ENCODE assay signal across 9 mouse cellular contexts in the genomic region with DNA sequence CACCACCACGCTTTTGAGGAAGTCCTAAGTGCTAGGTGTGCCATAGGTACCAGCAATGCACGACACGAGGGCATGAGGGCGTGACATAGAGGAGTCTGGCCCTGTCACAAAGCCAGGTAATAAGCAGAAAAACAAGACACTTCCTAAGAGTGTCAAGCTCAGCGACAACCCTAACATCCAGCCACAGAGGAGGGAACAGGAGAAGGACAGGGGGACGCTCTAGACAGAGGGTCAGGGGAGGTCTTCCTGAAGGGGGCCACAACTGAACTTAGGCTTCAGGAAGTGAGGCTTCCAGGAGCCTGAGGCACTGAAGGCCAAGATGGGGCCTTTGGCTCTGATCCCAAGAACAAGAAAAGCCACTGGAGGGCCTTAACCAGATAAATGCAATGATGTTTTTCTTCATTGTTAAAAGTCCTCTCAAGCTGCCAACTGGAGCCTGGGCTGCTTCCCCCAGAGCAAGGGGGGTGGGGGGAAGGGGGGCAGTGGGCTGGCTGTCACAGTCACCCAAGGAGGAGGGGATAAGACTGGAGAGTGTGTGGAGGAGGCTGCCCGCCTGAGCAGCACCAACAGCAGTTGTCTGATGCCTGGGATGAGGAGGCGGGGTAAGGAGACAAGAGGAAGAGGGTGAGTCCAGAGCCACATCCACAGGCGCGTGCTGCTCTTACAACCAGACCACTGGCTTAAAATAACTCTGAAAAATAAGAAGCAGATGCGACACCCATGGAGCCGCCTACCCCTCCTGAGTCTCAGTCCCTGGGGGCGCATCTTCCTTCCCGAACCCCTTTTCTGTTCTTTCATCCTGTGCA.
A peak's percentile ranks its signal among the peaks of the same experiment; 100 is the strongest.
DNase-seq lines count a peak whose midpoint lies in the region; ATAC-seq lines count a peak whose summit lies in the region.
"Had no signal": no experiment of that assay in that cellular context is flagged by ENCODE, and none has a peak within 500 bp of the region (broad histone marks: within the 10 kb centered on the region; RNA-seq: fewer than 3 reads in every experiment).

No protein-coding gene starts in this region.

- no peaks in the 10 kb centered on the region for H3K27me3 ChIP-seq in lung, embryonic 15.5 days
- H3K27me3 ChIP-seq in liver, embryonic 11.5 days (replicated peaks; ENCODE audit: control insufficient read depth, insufficient read depth, low read length) = no peaks in the 10 kb centered on the region
- H3K27me3 ChIP-seq in stomach, embryonic 15.5 days (replicated peaks) = no peaks in the 10 kb centered on the region

- no peak overlapping the region for H3K4me3 ChIP-seq in lung, embryonic 15.5 days
- no peak overlapping the region for H3K4me3 ChIP-seq in liver, embryonic 11.5 days (ENCODE audit: low read depth, low read length)
- H3K4me3 ChIP-seq in stomach, embryonic 15.5 days (replicated peaks) = no peak overlapping the region

- H3K9ac ChIP-seq in lung, embryonic 15.5 days = no peak overlapping the region
- H3K9ac ChIP-seq in liver, embryonic 11.5 days (ENCODE audit: low read depth, low read length) = no peak overlapping the region
- no peak overlapping the region for H3K9ac ChIP-seq in stomach, embryonic 15.5 days

- peak overlapping the region; percentile 56 for H3K27ac ChIP-seq in lung, embryonic 15.5 days
- H3K27ac ChIP-seq in liver, embryonic 11.5 days (ENCODE audit: low read depth, low read length) = peak overlapping the region; percentile 19; the same call in 1 of the 2 replicates
- peak overlapping the region; percentile 69 for H3K27ac ChIP-seq in stomach, embryonic 15.5 days

- no peak overlapping the region; the same call in 1 of the 2 replicates for H3K4me2 ChIP-seq in lung, embryonic 15.5 days
- no peak overlapping the region for H3K4me2 ChIP-seq in liver, embryonic 11.5 days
- H3K4me2 ChIP-seq in stomach, embryonic 15.5 days = no peak overlapping the region

- no peak for DNase-seq in lung, postnatal 36 days
- peak; percentile 52 to 73 for DNase-seq in frontal cortex, postnatal 10 days (ENCODE audit: low spot score in 2 of 2)
- peak; percentile 51 for DNase-seq in kidney, postnatal 10 days
- no peak for DNase-seq in liver, embryonic 11.5 days (ENCODE audit: low spot score)
- DNase-seq in cerebellum, adult 11-12 months = no peak
- no peak for DNase-seq in adrenal gland, postnatal 10 days

- H3K9me3 ChIP-seq in lung, embryonic 15.5 days = no peaks in the 10 kb centered on the region
- H3K9me3 ChIP-seq in liver, embryonic 11.5 days (ENCODE audit: control insufficient read depth, low read length) = no peaks in the 10 kb centered on the region
- no peaks in the 10 kb centered on the region for H3K9me3 ChIP-seq in stomach, embryonic 15.5 days
- H3K9me3 ChIP-seq: G1E had no signal

- peak; percentile 84; the same call in 1 of the 2 replicates for ATAC-seq in lung, embryonic 15.5 days (ENCODE audit: borderline replicate concordance, extremely low read depth, low FRiP score, low TSS enrichment)
- no peak; the same call in 1 of the 2 replicates for ATAC-seq in liver, embryonic 11.5 days (replicated peaks; ENCODE audit: low FRiP score)
- ATAC-seq in stomach, embryonic 15.5 days (ENCODE audit: insufficient read depth, low FRiP score, low read depth) = peak; percentile 51; the same call in 1 of the 2 replicates

- H3K4me1 ChIP-seq in lung, embryonic 15.5 days = peaks cover 21% of the 10 kb centered on the region
- peaks cover 4% of the 10 kb centered on the region; the same call in 1 of the 2 replicates for H3K4me1 ChIP-seq in liver, embryonic 11.5 days (replicated peaks; ENCODE audit: control insufficient read depth, insufficient read depth, low read length)
- peaks cover 9% of the 10 kb centered on the region; the same call in 1 of the 2 replicates for H3K4me1 ChIP-seq in stomach, embryonic 15.5 days

- H3K36me3 ChIP-seq in lung, embryonic 15.5 days = no peaks in the 10 kb centered on the region
- H3K36me3 ChIP-seq in liver, embryonic 11.5 days (ENCODE audit: control insufficient read depth, insufficient read depth, low read length) = no peaks in the 10 kb centered on the region
- H3K36me3 ChIP-seq in stomach, embryonic 15.5 days = no peaks in the 10 kb centered on the region
- H3K36me3 ChIP-seq: G1E had no signal

- 37% methylated on average over 14 of the region's 14 CpGs for WGBS in lung, embryonic 15.5 days
- 60% methylated on average over 14 of the region's 14 CpGs for whole genome bisulfite sequencing in liver, embryonic 11.5 days
- WGBS in stomach, embryonic 15.5 days = 53% methylated on average over 14 of the region's 14 CpGs

Comparison
In these comparisons a context has a peak if more than half of its experiments do, and no peak if none do; other contexts are left out.
1. H3K27ac ChIP-seq: peak in every context shown above with its lines; median percentile 69 in stomach, embryonic 15.5 days; 56 in lung, embryonic 15.5 days; 19 in liver, embryonic 11.5 days.
2. DNase-seq: peak in frontal cortex, postnatal 10 days (2 of 2) and kidney, postnatal 10 days (single experiment); none in lung, postnatal 36 days (single experiment), liver, embryonic 11.5 days (single experiment), cerebellum, adult 11-12 months (single experiment) and adrenal gland, postnatal 10 days (single experiment).